Comparison of ENCODE assay signal across 11 mouse cellular contexts in the genomic region with DNA sequence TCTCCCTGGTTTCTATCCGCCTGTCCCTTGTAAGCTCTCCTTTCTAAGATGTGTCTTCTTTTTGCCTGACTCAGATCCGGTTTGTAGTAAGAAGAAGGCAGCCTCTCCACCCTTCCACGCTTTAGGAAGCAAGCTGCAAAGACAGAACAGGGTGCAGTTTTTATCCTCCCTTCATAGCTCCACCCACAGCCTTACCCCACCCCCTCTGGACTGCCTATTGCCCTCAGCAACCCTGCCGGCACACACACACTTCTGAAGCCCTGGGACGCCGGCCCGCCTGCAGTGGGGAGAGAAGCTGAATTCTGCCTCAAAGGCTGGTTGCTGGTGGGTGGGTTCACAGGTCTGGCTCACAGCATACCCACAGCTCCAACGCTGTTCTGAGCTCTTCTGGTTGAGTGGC. TPM values are rescaled to one million over a fixed set of nuclear protein-coding genes. Genes with fewer than 3 reads are reported as not detected.
DNase-seq lines count a peak whose midpoint lies in the region; ATAC-seq and TF ChIP-seq lines count a peak whose summit lies in the region.
"Had no signal": no experiment of that assay in that cellular context is flagged by ENCODE, and none has a peak within 500 bp of the region (broad histone marks: within the 10 kb centered on the region; RNA-seq: fewer than 3 reads in every experiment).

No protein-coding gene starts in this region.

- no peak overlapping the region for H3K4me2 ChIP-seq in forebrain, postnatal 0 days (ENCODE audit: low read depth)
- no peak overlapping the region for H3K4me2 ChIP-seq in neural tube, embryonic 13.5 days
- H3K4me2 ChIP-seq: heart, embryonic 11.5 days; liver, embryonic 13.5 days had no signal

- peak; percentile 34; the same call in 1 of the 2 replicates for ATAC-seq in forebrain, postnatal 0 days
- no peak for ATAC-seq in neural tube, embryonic 13.5 days (ENCODE audit: low read depth)

- no peak overlapping the region for H3K27ac ChIP-seq in forebrain, postnatal 0 days (ENCODE audit: low read depth, low read length)
- no peak overlapping the region for H3K27ac ChIP-seq in neural tube, embryonic 13.5 days (replicated peaks)
- H3K27ac ChIP-seq: liver, embryonic 13.5 days had no signal

- H3K4me1 ChIP-seq in forebrain, postnatal 0 days (ENCODE audit: insufficient read depth), result peaks cover 8% of the 10 kb centered on the region; the same call in 1 of the 2 replicates
- H3K4me1 ChIP-seq in neural tube, embryonic 13.5 days (replicated peaks), result peaks cover 25% of the 10 kb centered on the region

- H3K27me3 ChIP-seq in forebrain, postnatal 0 days (ENCODE audit: insufficient read depth, low read length), result peaks cover 21% of the 10 kb centered on the region
- H3K27me3 ChIP-seq in neural tube, embryonic 13.5 days, result peaks cover 62% of the 10 kb centered on the region

- TF ChIP-seq CTCF in forebrain, postnatal 0 days (IDR thresholded peaks at IDR 0.05; ENCODE audit: low read depth), result no peak

- WGBS in forebrain, postnatal 0 days, result under 1% methylated on average over 8 of the region's 8 CpGs
- WGBS in neural tube, embryonic 13.5 days, result under 1% methylated on average over 8 of the region's 8 CpGs

- H3K9ac ChIP-seq in forebrain, postnatal 0 days, result no peak overlapping the region
- H3K9ac ChIP-seq in neural tube, embryonic 13.5 days, result peak overlapping the region; percentile 34; the same call in 1 of the 2 replicates
- H3K9ac ChIP-seq: liver, embryonic 13.5 days had no signal

- H3K4me3 ChIP-seq in forebrain, postnatal 0 days (ENCODE audit: low read depth, low read length), result no peak overlapping the region
- H3K4me3 ChIP-seq in neural tube, embryonic 13.5 days, result no peak overlapping the region
- H3K4me3 ChIP-seq: liver, embryonic 13.5 days had no signal

- H3K36me3 ChIP-seq in forebrain, postnatal 0 days (ENCODE audit: insufficient read depth), result 0 out of 2 replicates have a peak, but pooled peaks cover 2% of the 10 kb centered on the region
- H3K36me3 ChIP-seq in neural tube, embryonic 13.5 days, result no peaks in the 10 kb centered on the region
- H3K36me3 ChIP-seq: liver, embryonic 13.5 days had no signal

- H3K9me3 ChIP-seq in forebrain, postnatal 0 days (ENCODE audit: low read length), result no peaks in the 10 kb centered on the region
- no peaks in the 10 kb centered on the region for H3K9me3 ChIP-seq in neural tube, embryonic 13.5 days
- H3K9me3 ChIP-seq: liver, embryonic 13.5 days had no signal

- DNase-seq in kidney, adult 18-20 months, result peak; percentile 29
- DNase-seq in kidney, adult 11 months, result no peak
- peak; percentile 44 for DNase-seq in right cerebral cortex, postnatal 25 days
- DNase-seq in right cerebral cortex, postnatal 14 days, result no peak
- DNase-seq in forebrain, postnatal 0 days, result no peak
- DNase-seq in spleen, postnatal 4 days (ENCODE audit: low spot score in 2 of 2), result no peak
- no peak for DNase-seq in thymus, adult 18-20 months
- DNase-seq: cerebellum, adult 11 months; liver, embryonic 13.5 days had no signal

RNA-seq across cellular contexts. Expression of a gene that starts 6.1 kb away (rescaled TPM):
- total RNA-seq in forebrain, postnatal 0 days (2014; rRNA removed), result 2.7 and 3.3 TPM in 2 replicates
- 2.2 and 3.3 TPM in 2 replicates for polyA plus RNA-seq in forebrain, postnatal 0 days (2015; fragmentation: Nextera tagmentation; extraction: Ambion mirVana)
- polyA plus RNA-seq in neural tube, embryonic 13.5 days (2015; fragmentation: Nextera tagmentation; extraction: Ambion mirVana), result 8.1 and 8.6 TPM in 2 replicates

RNA-seq across cellular contexts. Expression of a gene that starts 32.7 kb away (rescaled TPM):
- total RNA-seq in forebrain, postnatal 0 days (2014; rRNA removed), result 84.7 and 95.6 TPM in 2 replicates
- 64.8 and 78.8 TPM in 2 replicates for polyA plus RNA-seq in forebrain, postnatal 0 days (2015; fragmentation: Nextera tagmentation; extraction: Ambion mirVana)
- polyA plus RNA-seq in neural tube, embryonic 13.5 days (2015; fragmentation: Nextera tagmentation; extraction: Ambion mirVana), result 84.5 and 89.7 TPM in 2 replicates

RNA-seq across cellular contexts. Expression of a gene that starts 58.8 kb away (rescaled TPM):
- 55.7 and 57.7 TPM in 2 replicates for total RNA-seq in forebrain, postnatal 0 days (2014; rRNA removed)
- 50.6 and 52.2 TPM in 2 replicates for polyA plus RNA-seq in forebrain, postnatal 0 days (2015; fragmentation: Nextera tagmentation; extraction: Ambion mirVana)
- polyA plus RNA-seq in neural tube, embryonic 13.5 days (2015; fragmentation: Nextera tagmentation; extraction: Ambion mirVana), result 53.5 and 57.0 TPM in 2 replicates

Comparison
In these comparisons a context has a peak if more than half of its experiments do, and no peak if none do; other contexts are left out.
1. DNase-seq: peak in kidney, adult 18-20 months (single experiment) and right cerebral cortex, postnatal 25 days (single experiment); none in kidney, adult 11 months (single experiment), right cerebral cortex, postnatal 14 days (single experiment), forebrain, postnatal 0 days (single experiment), spleen, postnatal 4 days (0 of 2) and thymus, adult 18-20 months (0 of 2).